Mouse (Mus musculus) kidney, adult 2 months (tissue): ENCODE results near the gene Zfp609.

Source experiments
- CTCF ChIP-seq: fragments of 200-500 bp; conservative IDR thresholded peaks from 2 replicates; pipeline ENCODE4 v1.5.1; 2011; ENCODE audit warnings: low read depth, mild to moderate bottlenecking, control low read depth, low read length, moderate library complexity, mixed read lengths; ENCODE audit not compliant: insufficient read depth, insufficient read length
- POLR2A ChIP-seq: fragments of 200-500 bp; IDR thresholded peaks from one replicate; pipeline ENCODE4 v1.6.1; 2011; ENCODE audit warnings: low read depth, low read length, control low read depth

DNA sequence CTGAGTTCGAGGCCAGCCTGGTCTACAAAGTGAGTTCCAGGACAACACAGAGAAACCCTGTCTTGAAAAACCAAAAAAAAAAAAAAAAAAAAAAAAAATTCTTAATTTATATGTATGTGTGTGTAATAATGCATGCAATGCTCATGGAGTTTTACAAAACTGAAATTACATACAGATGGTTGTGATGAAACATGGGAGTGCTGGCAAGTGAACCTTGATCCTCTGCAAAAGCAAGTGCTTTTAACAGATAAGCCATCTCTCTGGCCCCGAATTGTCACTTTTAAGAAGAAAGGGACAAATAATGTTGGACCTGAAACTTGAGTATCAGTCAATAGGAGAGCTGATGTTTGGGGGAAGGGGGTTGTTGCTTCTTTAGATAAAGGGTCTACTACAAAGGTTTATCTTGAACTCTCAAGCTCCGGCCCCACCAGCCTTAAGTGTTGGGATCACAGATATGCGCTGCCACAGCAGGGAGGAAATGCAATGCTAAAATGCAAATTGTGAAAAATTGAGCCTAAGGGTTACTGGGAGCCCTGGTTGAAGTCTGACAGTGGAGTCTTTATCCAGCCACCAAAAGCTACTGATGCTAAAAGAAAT is 41.5 kb downstream of the Zfp609 start:
- TF ChIP-seq CTCF (no peak), POLR2A (no peak)
